Mouse (Mus musculus) MEL (cell line): ENCODE results near the gene Rab11fip5. TPM values are rescaled to one million over a fixed set of nuclear protein-coding genes. Genes with fewer than 3 reads are reported as not detected.

Experiments used
- DNase-seq: peaks from one replicate; pipeline ENCODE4 v3.0.0; 2011; ENCODE audit warnings: low read depth, low spot score
- H3K27ac ChIP-seq: 2 replicates; pipeline ENCODE4 v1.5.1; 2012; ENCODE audit warnings: low read depth, mild to moderate bottlenecking, control low read depth, low read length, moderate library complexity; ENCODE audit not compliant: control insufficient read depth
- H3K27me3 ChIP-seq, 2 experiments: fragments of 150-350 bp in 1 of 2; sonication (generic) in 1 of 2; 2 replicates each; pipeline ENCODE4 v1.6.1; 2012; ENCODE audit warnings: low read length in 2 of 2, mild to moderate bottlenecking in 2 of 2, improper control_type of control experiment in 1 of 2, moderate library complexity in 1 of 2; ENCODE audit not compliant: insufficient read depth in 2 of 2, control insufficient read depth in 1 of 2
- H3K36me3 ChIP-seq, 2 experiments: 2 replicates each; pipeline ENCODE4 v1.6.1; 2012 to 2014; ENCODE audit warnings: low read length in 2 of 2, improper control_type of control experiment in 1 of 2, inconsistent platforms in 1 of 2, mild to moderate bottlenecking in 1 of 2; ENCODE audit not compliant: insufficient read depth in 2 of 2, control insufficient read depth in 1 of 2
- H3K4me1 ChIP-seq, 2 experiments: fragments of 150-350 bp in 1 of 2; sonication (generic) in 1 of 2; 2 replicates each; pipeline ENCODE4 v1.6.1; 2012; ENCODE audit warnings: low read length in 2 of 2, improper control_type of control experiment in 1 of 2, mild to moderate bottlenecking in 1 of 2; ENCODE audit not compliant: insufficient read depth in 2 of 2, control insufficient read depth in 1 of 2
- H3K4me3 ChIP-seq, 2 experiments: fragments of 150-350 bp in 1 of 2; sonication (generic) in 1 of 2; 2 replicates each; pipeline ENCODE4 v1.5.1; 2012; ENCODE audit warnings: low read depth in 2 of 2, low read length in 2 of 2, mild to moderate bottlenecking in 2 of 2, moderate library complexity in 2 of 2, control low read depth in 1 of 2, improper control_type of control experiment in 1 of 2; ENCODE audit not compliant: control insufficient read depth in 1 of 2, insufficient read depth in 1 of 2
- H3K79me2 ChIP-seq: 2 replicates; pipeline ENCODE4 v1.6.1; 2012; ENCODE audit warnings: mild to moderate bottlenecking, low read length, moderate library complexity; ENCODE audit not compliant: control insufficient read depth, poor library complexity, insufficient read depth
- H3K9ac ChIP-seq: 2 replicates; pipeline ENCODE4 v1.6.1; 2012; ENCODE audit warnings: low read depth, mild to moderate bottlenecking, control low read depth, low read length, moderate library complexity; ENCODE audit not compliant: control insufficient read depth, poor library complexity, severe bottlenecking
- H3K9me3 ChIP-seq: fragments of 150-350 bp; sonication (generic); replicated peaks from 2 replicates; pipeline ENCODE4 v1.6.1; 2012; ENCODE audit warnings: mild to moderate bottlenecking, low read length, improper control_type of control experiment, moderate library complexity; ENCODE audit not compliant: insufficient read depth
- CHD2 ChIP-seq: IDR thresholded peaks from 2 replicates; pipeline ENCODE4 v1.6.1; 2011; ENCODE audit warnings: low read length, improper control_type of control experiment
- CTCF ChIP-seq, 3 experiments: IDR thresholded peaks in 2 of 3; conservative IDR thresholded peaks in 1 of 3; 2 replicates each; pipeline ENCODE4 v1.5.1; 2011 to 2012; ENCODE audit warnings: low read length in 3 of 3, low read depth in 2 of 3, mild to moderate bottlenecking in 2 of 3, improper control_type of control experiment in 1 of 3, inconsistent platforms in 1 of 3, mixed read lengths in 1 of 3, moderate library complexity in 1 of 3; ENCODE audit not compliant: control insufficient read depth in 1 of 3, insufficient read depth in 1 of 3, poor library complexity in 1 of 3, severe bottlenecking in 1 of 3
- E2F4 ChIP-seq: IDR thresholded peaks from 2 replicates; pipeline ENCODE4 v1.6.1; 2011; ENCODE audit warnings: low read depth, low read length, improper control_type of control experiment, borderline replicate concordance
- EP300 ChIP-seq, 2 experiments: IDR thresholded peaks; 2 replicates each; pipeline ENCODE4 v1.6.1; 2011; ENCODE audit warnings: improper control_type of control experiment in 2 of 2, low read length in 2 of 2, low read depth in 1 of 2, mild to moderate bottlenecking in 1 of 2
- GABPA ChIP-seq: IDR thresholded peaks from 2 replicates; pipeline ENCODE4 v1.6.1; 2012; ENCODE audit warnings: low read depth, mild to moderate bottlenecking, inconsistent platforms, low read length, improper control_type of control experiment, moderate library complexity
- HCFC1 ChIP-seq: IDR thresholded peaks from 2 replicates; pipeline ENCODE4 v1.6.1; 2012; ENCODE audit warnings: low read depth, mild to moderate bottlenecking, inconsistent platforms, low read length, improper control_type of control experiment, moderate library complexity
- JUND ChIP-seq: IDR thresholded peaks from 2 replicates; pipeline ENCODE4 v1.6.1; 2011; ENCODE audit warnings: low read depth, mild to moderate bottlenecking, improper control_type of control experiment, low read length
- MAZ ChIP-seq: IDR thresholded peaks from 2 replicates; pipeline ENCODE4 v1.6.1; 2012; ENCODE audit warnings: low read depth, mild to moderate bottlenecking, inconsistent platforms, low read length, improper control_type of control experiment
- MYB ChIP-seq: IDR thresholded peaks from 2 replicates; pipeline ENCODE4 v1.6.1; 2011; ENCODE audit warnings: mild to moderate bottlenecking, low read depth, low read length, improper control_type of control experiment
- MYC ChIP-seq: IDR thresholded peaks from 2 replicates; pipeline ENCODE4 v1.6.1; 2011; ENCODE audit warnings: low read depth, mild to moderate bottlenecking, low read length, improper control_type of control experiment, moderate library complexity
- NRF1 ChIP-seq: IDR thresholded peaks from 2 replicates; pipeline ENCODE4 v1.6.1; 2014; ENCODE audit warnings: low read depth, mild to moderate bottlenecking, inconsistent platforms, low read length, improper control_type of control experiment, moderate library complexity; ENCODE audit not compliant: poor library complexity, insufficient read depth, severe bottlenecking
- POLR2AphosphoS2 ChIP-seq: IDR thresholded peaks from 2 replicates; pipeline ENCODE4 v1.6.1; 2011; ENCODE audit warnings: low read length, improper control_type of control experiment
- POLR2AphosphoS5 ChIP-seq: IDR thresholded peaks from 2 replicates; pipeline ENCODE4 v1.6.1; 2012; ENCODE audit warnings: low read depth, borderline replicate concordance, mild to moderate bottlenecking, inconsistent platforms, low read length, moderate library complexity, mixed read lengths
- RAD21 ChIP-seq: IDR thresholded peaks from 2 replicates; pipeline ENCODE4 v1.6.1; 2011; ENCODE audit warnings: mild to moderate bottlenecking, low read depth, low read length, improper control_type of control experiment
- SIN3A ChIP-seq: IDR thresholded peaks from 2 replicates; pipeline ENCODE4 v1.6.1; 2012; ENCODE audit warnings: low read length, improper control_type of control experiment, inconsistent platforms
- SMC3 ChIP-seq: IDR thresholded peaks from 2 replicates; pipeline ENCODE4 v1.6.1; 2011; ENCODE audit warnings: low read depth, low read length, improper control_type of control experiment
- TAL1 ChIP-seq: IDR thresholded peaks from 2 replicates; pipeline ENCODE4 v1.6.1; 2012; ENCODE audit warnings: mild to moderate bottlenecking, inconsistent platforms, low read length, moderate library complexity, mixed read lengths
- TCF12 ChIP-seq: IDR thresholded peaks from 2 replicates; pipeline ENCODE4 v1.6.1; 2014; ENCODE audit warnings: low read depth, mild to moderate bottlenecking, inconsistent platforms, low read length, improper control_type of control experiment, moderate library complexity
- USF2 ChIP-seq, 2 experiments: IDR thresholded peaks; 2 replicates each; pipeline ENCODE4 v1.6.1; 2011 to 2012; ENCODE audit warnings: improper control_type of control experiment in 2 of 2, low read length in 2 of 2, borderline replicate concordance in 1 of 2, inconsistent platforms in 1 of 2, low read depth in 1 of 2, mild to moderate bottlenecking in 1 of 2; ENCODE audit not compliant: insufficient read depth in 1 of 2
- ZC3H11A ChIP-seq: IDR thresholded peaks from 2 replicates; pipeline ENCODE4 v1.6.1; 2012; ENCODE audit warnings: low read depth, mild to moderate bottlenecking, inconsistent platforms, low read length, improper control_type of control experiment
- ZKSCAN1 ChIP-seq: IDR thresholded peaks from 2 replicates; pipeline ENCODE4 v1.6.1; 2012; ENCODE audit warnings: low read depth, mild to moderate bottlenecking, inconsistent platforms, low read length, improper control_type of control experiment, moderate library complexity
- ZMIZ1 ChIP-seq: IDR thresholded peaks from 2 replicates; pipeline ENCODE4 v1.6.1; 2012; ENCODE audit warnings: low read depth, mild to moderate bottlenecking, inconsistent platforms, low read length, improper control_type of control experiment, moderate library complexity
- ZNF384 ChIP-seq: IDR thresholded peaks from 2 replicates; pipeline ENCODE4 v1.6.1; 2012; ENCODE audit warnings: low read depth, mild to moderate bottlenecking, inconsistent platforms, low read length, improper control_type of control experiment
- polyA plus RNA-seq, 2 experiments: library from polyadenylated mRNA; stranded (reverse) in 1 of 2; unstranded in 1 of 2; fragments of >175 nt in 1 of 2; fragments of >200 nt in 1 of 2; gene quantifications; 2 replicates each; pipeline versions ENCODE4 v1.2.1 to v1.2.4; 2012; ENCODE audit warnings: low replicate concordance in 2 of 2, low read depth in 1 of 2; ENCODE audit not compliant: insufficient read length in 2 of 2, insufficient read depth in 1 of 2, missing spikeins in 1 of 2
- total RNA-seq: library from RNA; depleted of rRNA; stranded (reverse); fragments of 300-350 nt; gene quantifications from 2 replicates; pipeline ENCODE4 v1.2.3, GENCODE M21; 2012

Gene Rab11fip5
- total and polyA plus RNA-seq, 3 experiments, result 3.3 to 8.5 TPM; not detected in 1

GRCm38 (mm10) chr6:85346028-85346634 is 28.3 kb downstream of the Rab11fip5 start:
- H3K36me3 ChIP-seq, result peaks cover 0 to 2% of the 10 kb centered on the region in 2 experiments; a peak in 1 of 4 replicates
- no peaks in the 10 kb centered on the region for H3K79me2 ChIP-seq
- H3K27me3 ChIP-seq, result no peaks in the 10 kb centered on the region
- DNase-seq, result peak; percentile 93
- H3K4me1 ChIP-seq, result peaks cover 4 to 8% of the 10 kb centered on the region in 2 experiments; a peak in 2 of 4 replicates
- H3K27ac ChIP-seq, result no peak overlapping the region
- H3K9ac ChIP-seq, result no peak overlapping the region
- no peaks in the 10 kb centered on the region for H3K9me3 ChIP-seq
- no peak overlapping the region for H3K4me3 ChIP-seq
- TF ChIP-seq SMC3 (peak; percentile 97), ZMIZ1 (no peak), MAZ (0 out of 2 replicates have a peak, but pooled peaks have one; percentile 54), POLR2AphosphoS2 (no peak), TAL1 (no peak), ZNF384 (peak; percentile 41; the same call in 1 of the 2 replicates), HCFC1 (no peak), CTCF (IDR thresholded peaks at IDR 0.05 in 2 of 3, conservative IDR thresholded peaks at IDR 0.05 in 1 of 3; ENCODE audit: control insufficient read depth in 1 of 3, insufficient read depth in 1 of 3, low read depth in 2 of 3, low read length in 3 of 3, poor library complexity in 1 of 3, severe bottlenecking in 1 of 3) (peak; percentile 83 to 99 (median 95)), ZC3H11A (peak; percentile 97), USF2 (IDR thresholded peaks at IDR 0.05; ENCODE audit: borderline replicate concordance in 1 of 2, insufficient read depth in 1 of 2, low read depth in 1 of 2, low read length in 2 of 2) (no peak), RAD21 (peak; percentile 98), MYB (no peak), CHD2 (no peak), SIN3A (peak; percentile 52; the same call in 1 of the 2 replicates), NRF1 (no peak)

GRCm38 (mm10) chr6:85344929-85345328 is 29.5 kb downstream of the Rab11fip5 start:
- Histone ChIP-seq H3K9ac (no peak overlapping the region), H3K4me3 (no peak overlapping the region), H3K36me3 (peaks cover 0 to 2% of the 10 kb centered on the region in 2 experiments; a peak in 1 of 4 replicates), H3K4me1 (peaks cover 2 to 6% of the 10 kb centered on the region in 2 experiments; a peak in 2 of 4 replicates), H3K9me3 (no peaks in the 10 kb centered on the region), H3K79me2 (no peaks in the 10 kb centered on the region), H3K27me3 (no peaks in the 10 kb centered on the region)
- no peak for DNase-seq
- TF ChIP-seq TCF12 (no peak), CTCF (IDR thresholded peaks at IDR 0.05 in 2 of 3, conservative IDR thresholded peaks at IDR 0.05 in 1 of 3; ENCODE audit: control insufficient read depth in 1 of 3, insufficient read depth in 1 of 3, low read depth in 2 of 3, low read length in 3 of 3, poor library complexity in 1 of 3, severe bottlenecking in 1 of 3) (no peak), MAZ (no peak), POLR2AphosphoS5 (no peak), ZKSCAN1 (no peak), GABPA (no peak), E2F4 (no peak), EP300 (IDR thresholded peaks at IDR 0.05; ENCODE audit: low read depth in 1 of 2, low read length in 2 of 2) (no peak), CHD2 (no peak), MYC (no peak), JUND (no peak)
- TF ChIP-seq, all 39 proteins: peak for 0
- no peak overlapping the region for H3K27ac ChIP-seq
